Mouse (Mus musculus) brain, embryonic 14.5 days (tissue): ENCODE measurements at regions not wholly inside any gene's neighbourhood (a gene's known extent, or its start where the extent isn't known, plus 50 kb on each side); places are given as distances from the start of the nearest gene placed in this dataset.
A peak's percentile ranks its signal among the peaks of the same experiment; 100 is the strongest.
"Not testable (repeated sequence)": the region's sequence is repeated elsewhere in the genome, so short reads cannot be mapped to it uniquely, and the experiment has no call there.

Experiments
- DNase-seq: peaks from one replicate; pipeline ENCODE4 v3.0.0-alpha.2; 2011; ENCODE audit warnings: low read depth
- CTCF ChIP-seq: fragments of 200-500 bp; IDR thresholded peaks from 2 replicates; pipeline ENCODE4 v1.5.1; 2012; ENCODE audit warnings: inconsistent platforms, mild to moderate bottlenecking, moderate library complexity, borderline replicate concordance; ENCODE audit not compliant: insufficient read depth, insufficient read length; ENCODE audit errors: extremely low read depth
- POLR2A ChIP-seq: fragments of 200-500 bp; IDR thresholded peaks from 2 replicates; pipeline ENCODE4 v1.6.1; 2012; ENCODE audit warnings: mild to moderate bottlenecking, inconsistent platforms, borderline replicate concordance; ENCODE audit not compliant: poor library complexity, insufficient read depth, insufficient read length, severe bottlenecking; ENCODE audit errors: extremely low read depth

GRCm38 (mm10) chr10:36884198-36884597, 90.1 kb upstream of the Hdac2 start:
- DNase-seq: peak; percentile 58
- TF ChIP-seq CTCF (no peak), POLR2A (no peak)

GRCm38 (mm10) chr10:36897900-36898600, 76.3 kb upstream of the Hdac2 start:
- no peak for TF ChIP-seq CTCF
- no peak for TF ChIP-seq POLR2A
- DNase-seq: peak; percentile 26

- no peak for DNase-seq
- no peak for TF ChIP-seq POLR2A
- TF ChIP-seq CTCF: no peak
Observed at GRCm38 (mm10) chr10:36908861-36909260, 65.5 kb upstream of the Hdac2 start.

GRCm38 (mm10) chr10:36918037-36918436, 56.3 kb upstream of the Hdac2 start:
- not testable (repeated sequence) for DNase-seq

- no peak for DNase-seq
- TF ChIP-seq CTCF (no peak), POLR2A (no peak)
Observed at GRCm38 (mm10) chr10:36923756-36924155, 50.6 kb upstream of the Hdac2 start.

- TF ChIP-seq POLR2A (no peak), CTCF (no peak)
- no peak for DNase-seq
Observed at GRCm38 (mm10) chr10:36924161-36924560, 50.2 kb upstream of the Hdac2 start.
